Mouse (Mus musculus): Measurements from ENCODE around the gene Tsfm.

The Tsfm gene

GRCm38 (mm10) chr10:126962271-126962965 is 68.2 kb downstream of the Tsfm start:
- DNase-seq (ENCODE audit: low spot score in 2 of 2): peak in 1 of 2 experiments; percentile 49

GRCm38 (mm10) chr10:126961757-126962156 is 68.9 kb downstream of the Tsfm start:
- no peak for DNase-seq (ENCODE audit: low spot score in 2 of 2)

Data from right cerebral cortex, postnatal 36 days (tissue).